Mouse (Mus musculus) effector memory CD4-positive, alpha-beta T cell, adult 5 months (primary cell): ENCODE results near the gene Cox7b. TPM values are rescaled to one million over a fixed set of nuclear protein-coding genes. Genes with fewer than 3 reads are reported as not detected.

Experiments
- polyA plus RNA-seq: library from polyadenylated mRNA; unstranded; fragments of 100-300 nt; shearing (Covaris generic); gene quantifications from one replicate; pipeline ENCODE4 v1.2.1, GENCODE M21; 2017

Gene Cox7b
- 181 TPM for polyA plus RNA-seq

GRCm38 (mm10) chrX:106015571-106016322, at the start of gene Cox7b:
Gene Cox7b (plus strand): TSS chrX:106015700.

GRCm38 (mm10) chrX:106011465-106012159, 3.9 kb upstream of the Cox7b start, which contains the start of gene Magt1:
Gene Magt1 (minus strand): TSS chrX:106011906.

GRCm38 (mm10) chrX:106026418-106027342, 11.2 kb downstream of the Cox7b start, which contains the start of gene Atp7a:
Gene Atp7a (plus strand): TSS chrX:106027276.

Other genes starting within 250 kb of the Cox7b start
- 185 TPM for gene Atrx, start 86.3 kb upstream of the Cox7b start, polyA plus RNA-seq
- gene Magt1, start 3.8 kb upstream of the Cox7b start, polyA plus RNA-seq: 30.6 TPM
- gene Atp7a, start 11.6 kb downstream of the Cox7b start, polyA plus RNA-seq: 13.9 TPM
- gene Tlr13, start 127.5 kb downstream of the Cox7b start, polyA plus RNA-seq: not detected
- 136 TPM for gene Pgk1, start 171.4 kb downstream of the Cox7b start, polyA plus RNA-seq
- 24.1 TPM for gene Taf9b, start 205.5 kb downstream of the Cox7b start, polyA plus RNA-seq
- not detected for gene Fnd3c2, start 239.7 kb downstream of the Cox7b start, polyA plus RNA-seq